In genomic region chr7:31151301-31152241, GRCm38 (mm10) we compare ENCODE assay signal across 8 mouse cellular contexts. TPM values are rescaled to one million over a fixed set of nuclear protein-coding genes. Genes with fewer than 3 reads are reported as not detected.
DNase-seq lines count a peak whose midpoint lies in the region; ATAC-seq and TF ChIP-seq lines count a peak whose summit lies in the region.

No protein-coding gene starts in this region.

- H3K4me3 ChIP-seq in intestine, embryonic 14.5 days (ENCODE audit: low read depth, low read length): peak overlapping the region; percentile 81
- H3K4me3 ChIP-seq in liver, embryonic 13.5 days (replicated peaks): peak overlapping the region; percentile 71
- H3K4me3 ChIP-seq in testis, adult 2 months (ENCODE audit: control insufficient read depth, low read depth, low read length): peak overlapping the region; percentile 85

- peaks cover 36% of the 10 kb centered on the region for H3K4me1 ChIP-seq in intestine, embryonic 14.5 days (replicated peaks; ENCODE audit: control insufficient read depth, insufficient read depth, low read length)
- peaks cover 60% of the 10 kb centered on the region for H3K4me1 ChIP-seq in liver, embryonic 13.5 days (replicated peaks)
- H3K4me1 ChIP-seq in testis, adult 2 months (ENCODE audit: control insufficient read depth, insufficient read depth, low read length): peaks cover 38% of the 10 kb centered on the region

- no peaks in the 10 kb centered on the region for H3K9me3 ChIP-seq in intestine, embryonic 14.5 days (ENCODE audit: control insufficient read depth, low read length)
- H3K9me3 ChIP-seq in liver, embryonic 13.5 days (replicated peaks): no peaks in the 10 kb centered on the region

- H3K27me3 ChIP-seq in intestine, embryonic 14.5 days (replicated peaks; ENCODE audit: control insufficient read depth, insufficient read depth, low read length): no peaks in the 10 kb centered on the region
- H3K27me3 ChIP-seq in liver, embryonic 13.5 days: no peaks in the 10 kb centered on the region
- no peaks in the 10 kb centered on the region for H3K27me3 ChIP-seq in testis, adult 2 months (ENCODE audit: control insufficient read depth, insufficient read depth, low read length)

- H3K9ac ChIP-seq in intestine, embryonic 14.5 days (ENCODE audit: low read length): peak overlapping the region; percentile 96
- peak overlapping the region; percentile 81 for H3K9ac ChIP-seq in liver, embryonic 13.5 days

- peak; percentile 45 for ATAC-seq in intestine, embryonic 14.5 days (replicated peaks; ENCODE audit: low FRiP score, low TSS enrichment, low read depth)
- peak; percentile 51 for ATAC-seq in liver, embryonic 13.5 days (ENCODE audit: low read depth)

- H3K27ac ChIP-seq in intestine, embryonic 14.5 days (ENCODE audit: low read depth): peak overlapping the region; percentile 94
- peak overlapping the region; percentile 87 for H3K27ac ChIP-seq in liver, embryonic 13.5 days
- peak overlapping the region; percentile 88 for H3K27ac ChIP-seq in testis, adult 2 months (ENCODE audit: control insufficient read depth, insufficient read depth, low read depth, low read length)

- DNase-seq in layer of hippocampus, adult 11-12 months (ENCODE audit: low spot score): peak; percentile 55
- no peak for DNase-seq in layer of hippocampus, adult 8-10 months (ENCODE audit: low spot score in 2 of 2)
- peak; percentile 70 for DNase-seq in cerebellum, postnatal 10 days
- DNase-seq in gastrocnemius, postnatal 36 days: peak; percentile 51 to 59
- DNase-seq in intestine, embryonic 14.5 days (ENCODE audit: low spot score): peak; percentile 82
- DNase-seq in liver, embryonic 13.5 days: no peak
- peak; percentile 75 for DNase-seq in naive thymus-derived CD4-positive, alpha-beta T cell, adult 2 months (ENCODE audit: low read depth)

- H3K36me3 ChIP-seq in intestine, embryonic 14.5 days (ENCODE audit: control insufficient read depth, insufficient read depth, low read length): no peaks in the 10 kb centered on the region
- H3K36me3 ChIP-seq in liver, embryonic 13.5 days: no peaks in the 10 kb centered on the region
- H3K36me3 ChIP-seq in testis, adult 2 months (ENCODE audit: control insufficient read depth, insufficient read depth, low read length): no peaks in the 10 kb centered on the region

- TF ChIP-seq CTCF in testis, adult 2 months (IDR thresholded peaks at IDR 0.05; ENCODE audit: control insufficient read depth, insufficient read depth, insufficient replicate concordance, low read depth, low read length): no peak

- WGBS in intestine, embryonic 14.5 days: 17% methylated on average over 23 of the region's 23 CpGs
- WGBS in liver, embryonic 13.5 days (ENCODE audit: insufficient replicate concordance): 12% methylated on average over 23 of the region's 23 CpGs

- intact Hi-C loops in gastrocnemius, postnatal 36 days (cut with DNase I): no loop called here

- peak overlapping the region; percentile 71 for H3K4me2 ChIP-seq in intestine, embryonic 14.5 days (ENCODE audit: low read length)
- H3K4me2 ChIP-seq in liver, embryonic 13.5 days: peak overlapping the region; percentile 83

- TF ChIP-seq POLR2A in testis, adult 2 months (IDR thresholded peaks at IDR 0.05; ENCODE audit: control insufficient read depth, low read depth, low read length): no peak

RNA-seq across cellular contexts. Expression of gene Gramd1a, which starts 4.1 kb away (rescaled TPM):
- 100 to 1,000 TPM; 115 to 132 (median 125) TPM for total RNA-seq in layer of hippocampus, adult 8-10 months (2022)
- total RNA-seq in gastrocnemius, postnatal 36 days (2021): 10 to 100 TPM; 36.2 to 45.2 TPM
- polyA plus RNA-seq in intestine, embryonic 14.5 days (2014; fragmentation: Nextera tagmentation; extraction: Ambion mirVana): 54.2 and 66.2 TPM in 2 replicates
- 9.3 and 10.7 TPM in 2 replicates for polyA plus RNA-seq in liver, embryonic 13.5 days (2015; fragmentation: Nextera tagmentation; extraction: Ambion mirVana)
- 35.1 and 35.3 TPM in 2 replicates for polyA plus RNA-seq in testis, adult 2 months (2012; rRNA removed)

RNA-seq across cellular contexts. Expression of gene Scn1b, which starts 24.8 kb away (rescaled TPM):
- 100 to 1,000 TPM; 572 to 623 (median 584) TPM for total RNA-seq in layer of hippocampus, adult 8-10 months (2022)
- total RNA-seq in gastrocnemius, postnatal 36 days (2021): 100 to 1,000 TPM; 835 to 915 TPM
- 0.99 and 2.4 TPM in 2 replicates for polyA plus RNA-seq in intestine, embryonic 14.5 days (2014; fragmentation: Nextera tagmentation; extraction: Ambion mirVana)
- 0.42 and 0.60 TPM in 2 replicates for polyA plus RNA-seq in liver, embryonic 13.5 days (2015; fragmentation: Nextera tagmentation; extraction: Ambion mirVana)
- 1.4 and 1.8 TPM in 2 replicates for polyA plus RNA-seq in testis, adult 2 months (2012; rRNA removed)

RNA-seq across cellular contexts. Expression of gene Hpn, which starts 36.5 kb away (rescaled TPM):
- total RNA-seq in layer of hippocampus, adult 8-10 months (2022): 1 to 10 TPM; 4.8 to 9.5 (median 5.4) TPM
- 10 to 100 TPM; 14.1 to 15.9 TPM for total RNA-seq in gastrocnemius, postnatal 36 days (2021)
- polyA plus RNA-seq in intestine, embryonic 14.5 days (2014; fragmentation: Nextera tagmentation; extraction: Ambion mirVana): 23.5 and 29.0 TPM in 2 replicates
- polyA plus RNA-seq in liver, embryonic 13.5 days (2015; fragmentation: Nextera tagmentation; extraction: Ambion mirVana): 45.7 and 45.8 TPM in 2 replicates
- 0.73 and 2.1 TPM in 2 replicates for polyA plus RNA-seq in testis, adult 2 months (2012; rRNA removed)

Comparison
In these comparisons a context has a peak if more than half of its experiments do, and no peak if none do; other contexts are left out.
1. DNase-seq: peak in layer of hippocampus, adult 11-12 months (single experiment), cerebellum, postnatal 10 days (2 of 2), gastrocnemius, postnatal 36 days (2 of 2), intestine, embryonic 14.5 days (single experiment) and naive thymus-derived CD4-positive, alpha-beta T cell, adult 2 months (single experiment); none in layer of hippocampus, adult 8-10 months (0 of 2) and liver, embryonic 13.5 days (single experiment).
2. Peak in every context shown above with its lines, with median percentiles within 50 percentile points of each other: H3K27ac ChIP-seq and H3K4me3 ChIP-seq.